Mouse (Mus musculus) neural tube, embryonic 12.5 days (tissue): ENCODE results near the gene Snap47. TPM values are rescaled to one million over a fixed set of nuclear protein-coding genes. Genes with fewer than 3 reads are reported as not detected.

Source experiments
- ATAC-seq: fragments of 200-750 bp; cut with Nextera tagmentation; 2 replicates; pipeline ENCODE4 v1.8.0; 2017; ENCODE audit warnings: low read depth, mild to moderate bottlenecking, moderate TSS enrichment, moderate library complexity; ENCODE audit not compliant: low FRiP score
- H3K27ac ChIP-seq: fragments of 300-500 bp; sonication (generic); 2 replicates; pipeline ENCODE4 v1.5.1; 2016
- H3K27me3 ChIP-seq: fragments of 300-500 bp; sonication (generic); replicated peaks from 2 replicates; pipeline ENCODE4 v1.6.1; 2016; ENCODE audit warnings: mild to moderate bottlenecking
- H3K36me3 ChIP-seq: fragments of 300-500 bp; sonication (generic); 2 replicates; pipeline ENCODE4 v1.6.1; 2016; ENCODE audit warnings: mild to moderate bottlenecking
- H3K4me1 ChIP-seq: fragments of 300-500 bp; sonication (generic); 2 replicates; pipeline ENCODE4 v1.6.1; 2016
- H3K4me2 ChIP-seq: fragments of 300-500 bp; sonication (generic); replicated peaks from 2 replicates; pipeline ENCODE4 v1.6.1; 2016; ENCODE audit warnings: mild to moderate bottlenecking
- H3K4me3 ChIP-seq: fragments of 300-500 bp; sonication (generic); 2 replicates; pipeline ENCODE4 v1.5.1; 2016
- H3K9ac ChIP-seq: fragments of 300-500 bp; sonication (generic); 2 replicates; pipeline ENCODE4 v1.6.1; 2016; ENCODE audit warnings: mild to moderate bottlenecking
- H3K9me3 ChIP-seq: fragments of 300-500 bp; sonication (generic); 2 replicates; pipeline ENCODE4 v1.6.1; 2016; ENCODE audit warnings: mild to moderate bottlenecking
- WGBS: fragments of 180-500 bp; shearing (Covaris S2); methylation state at CpG from one replicate; pipeline ENCODE4 v1.1.7; 2016; 5-methylcytosine and 5-hydroxymethylcytosine counted together
- polyA plus RNA-seq: library from polyadenylated mRNA; unstranded; fragments of >200 nt; fragmentation: Nextera tagmentation; extraction: Ambion mirVana; gene quantifications from 2 replicates; pipeline ENCODE4 v1.2.1, GENCODE M21; 2016

The Snap47 gene
- polyA plus RNA-seq, 1 experiment from 2014 or later = 282 TPM

- no peaks in the 10 kb centered on the region for H3K9me3 ChIP-seq
- 99% methylated on average over 2 of the region's 2 CpGs for WGBS
- peaks cover 69% of the 10 kb centered on the region for H3K36me3 ChIP-seq
- H3K9ac ChIP-seq = no peak overlapping the region
- H3K27ac ChIP-seq = no peak overlapping the region
- H3K4me2 ChIP-seq = no peak overlapping the region
- H3K4me1 ChIP-seq = no peaks in the 10 kb centered on the region
- no peaks in the 10 kb centered on the region for H3K27me3 ChIP-seq
- no peak overlapping the region for H3K4me3 ChIP-seq
- no peak for ATAC-seq
These were observed 5.4 kb upstream of the Snap47 start for GRCm38 (mm10) chr11:59456346-59456745.

GRCm38 (mm10) chr11:59450230-59450771, 685 bp downstream of the Snap47 start:
- Histone ChIP-seq H3K4me3 (peak overlapping the region; percentile 71), H3K9me3 (no peaks in the 10 kb centered on the region), H3K4me1 (peaks cover 18% of the 10 kb centered on the region), H3K27ac (no peak overlapping the region), H3K9ac (peak overlapping the region; percentile 66), H3K4me2 (peak overlapping the region; percentile 90), H3K36me3 (peaks cover 34% of the 10 kb centered on the region), H3K27me3 (no peaks in the 10 kb centered on the region)
- ATAC-seq = peak; percentile 69; the same call in 1 of the 2 replicates
- under 1% methylated on average over 38 of the region's 38 CpGs for WGBS

- Histone ChIP-seq H3K9ac (peak within 1 kb of the TSS; percentile 66), H3K27me3 (no peaks in the 10 kb centered on the region), H3K4me3 (peak within 1 kb of the TSS; percentile 71), H3K36me3 (peaks cover 30% of the 10 kb centered on the region), H3K27ac (peak within 1 kb of the TSS; percentile 71; the same call in 1 of the 2 replicates), H3K4me2 (peak within 1 kb of the TSS; percentile 90), H3K4me1 (peaks cover 18% of the 10 kb centered on the region), H3K9me3 (no peaks in the 10 kb centered on the region)
- ATAC-seq = peak; percentile 89
- WGBS = under 1% methylated on average over 36 of the region's 40 CpGs
These were observed 1.2 kb downstream of the Snap47 start, which contains the start of gene Jmjd4 for GRCm38 (mm10) chr11:59449741-59450229. Gene Jmjd4, plus strand, starts transcription at chr11:59450045.

GRCm38 (mm10) chr11:59443102-59443501, 7.9 kb downstream of the Snap47 start:
- Histone ChIP-seq H3K36me3 (peaks cover 24% of the 10 kb centered on the region), H3K9ac (no peak overlapping the region), H3K9me3 (no peaks in the 10 kb centered on the region), H3K4me1 (no peaks in the 10 kb centered on the region), H3K27me3 (no peaks in the 10 kb centered on the region), H3K4me2 (no peak overlapping the region), H3K4me3 (no peak overlapping the region), H3K27ac (no peak overlapping the region)
- ATAC-seq = no peak

- Histone ChIP-seq H3K27me3 (no peaks in the 10 kb centered on the region), H3K9me3 (peaks cover 10% of the 10 kb centered on the region), H3K4me1 (no peaks in the 10 kb centered on the region), H3K4me2 (no peak overlapping the region), H3K9ac (no peak overlapping the region), H3K27ac (no peak overlapping the region), H3K4me3 (no peak overlapping the region), H3K36me3 (peaks cover 44% of the 10 kb centered on the region)
- ATAC-seq = no peak
- 96% methylated on average over 12 of the region's 12 CpGs for WGBS
These were observed 13.0 kb downstream of the Snap47 start for GRCm38 (mm10) chr11:59437954-59438353.

GRCm38 (mm10) chr11:59432261-59432660, 18.7 kb downstream of the Snap47 start:
- H3K36me3 ChIP-seq = peaks cover 41% of the 10 kb centered on the region
- H3K4me3 ChIP-seq = no peak overlapping the region
- H3K9me3 ChIP-seq = peaks cover 10% of the 10 kb centered on the region
- H3K9ac ChIP-seq = no peak overlapping the region
- H3K4me2 ChIP-seq = no peak overlapping the region
- no peaks in the 10 kb centered on the region for H3K27me3 ChIP-seq
- no peak overlapping the region for H3K27ac ChIP-seq
- WGBS = 72% methylated on average over 3 of the region's 3 CpGs
- ATAC-seq = no peak
- no peaks in the 10 kb centered on the region for H3K4me1 ChIP-seq

- Histone ChIP-seq H3K36me3 (peaks cover 46% of the 10 kb centered on the region), H3K4me2 (no peak overlapping the region), H3K9ac (no peak overlapping the region), H3K27me3 (no peaks in the 10 kb centered on the region), H3K27ac (no peak overlapping the region), H3K4me1 (no peaks in the 10 kb centered on the region), H3K9me3 (no peaks in the 10 kb centered on the region), H3K4me3 (no peak overlapping the region)
- no peak for ATAC-seq
- WGBS = 86% methylated on average over 1 of the region's 1 CpGs
These were observed 21.0 kb downstream of the Snap47 start for GRCm38 (mm10) chr11:59429959-59430358.

GRCm38 (mm10) chr11:59428057-59428660, 22.8 kb downstream of the Snap47 start:
- Histone ChIP-seq H3K27me3 (no peaks in the 10 kb centered on the region), H3K9me3 (no peaks in the 10 kb centered on the region), H3K36me3 (peaks cover 45% of the 10 kb centered on the region), H3K9ac (no peak overlapping the region), H3K4me3 (no peak overlapping the region), H3K4me2 (no peak overlapping the region), H3K27ac (no peak overlapping the region), H3K4me1 (no peaks in the 10 kb centered on the region)
- ATAC-seq = no peak
- 91% methylated on average over 9 of the region's 9 CpGs for WGBS

GRCm38 (mm10) chr11:59425671-59426101, 25.3 kb downstream of the Snap47 start:
- ATAC-seq = no peak
- Histone ChIP-seq H3K4me2 (no peak overlapping the region), H3K4me3 (no peak overlapping the region), H3K27ac (no peak overlapping the region), H3K9ac (no peak overlapping the region), H3K36me3 (peaks cover 50% of the 10 kb centered on the region), H3K4me1 (no peaks in the 10 kb centered on the region), H3K27me3 (no peaks in the 10 kb centered on the region), H3K9me3 (no peaks in the 10 kb centered on the region)
- 72% methylated on average over 7 of the region's 7 CpGs for WGBS

GRCm38 (mm10) chr11:59423010-59423588, 27.9 kb downstream of the Snap47 start:
- H3K9ac ChIP-seq = no peak overlapping the region
- no peak overlapping the region for H3K27ac ChIP-seq
- 81% methylated on average over 5 of the region's 5 CpGs for WGBS
- no peak overlapping the region for H3K4me3 ChIP-seq
- H3K4me2 ChIP-seq = no peak overlapping the region
- no peaks in the 10 kb centered on the region for H3K27me3 ChIP-seq
- no peak for ATAC-seq
- H3K9me3 ChIP-seq = no peaks in the 10 kb centered on the region
- H3K4me1 ChIP-seq = no peaks in the 10 kb centered on the region
- peaks cover 69% of the 10 kb centered on the region for H3K36me3 ChIP-seq

- Histone ChIP-seq H3K9ac (no peak overlapping the region), H3K4me1 (no peaks in the 10 kb centered on the region), H3K4me2 (no peak overlapping the region), H3K36me3 (peaks cover 63% of the 10 kb centered on the region), H3K27me3 (no peaks in the 10 kb centered on the region), H3K4me3 (no peak overlapping the region), H3K9me3 (no peaks in the 10 kb centered on the region), H3K27ac (no peak overlapping the region)
- no peak for ATAC-seq
- 95% methylated on average over 2 of the region's 2 CpGs for WGBS
These were observed 29.0 kb downstream of the Snap47 start for GRCm38 (mm10) chr11:59421967-59422366.

GRCm38 (mm10) chr11:59421436-59421835, 29.6 kb downstream of the Snap47 start:
- Histone ChIP-seq H3K27me3 (no peaks in the 10 kb centered on the region), H3K36me3 (peaks cover 58% of the 10 kb centered on the region), H3K9ac (no peak overlapping the region), H3K4me1 (no peaks in the 10 kb centered on the region), H3K27ac (no peak overlapping the region), H3K9me3 (no peaks in the 10 kb centered on the region), H3K4me2 (no peak overlapping the region), H3K4me3 (no peak overlapping the region)
- WGBS = 90% methylated on average over 8 of the region's 8 CpGs
- no peak for ATAC-seq
